Mouse (Mus musculus) heart, adult 2 months (tissue): ENCODE results near the gene Slc11a1. TPM values are rescaled to one million over a fixed set of nuclear protein-coding genes. Genes with fewer than 3 reads are reported as not detected.

Experiments used
- DNase-seq, 2 experiments: peaks; one replicate each; pipeline ENCODE4 v3.0.0; 2021
- H3K27ac ChIP-seq: fragments of 200-600 bp; 2 replicates; pipeline ENCODE4 v1.8.1; 2022
- H3K27me3 ChIP-seq: fragments of 200-500 bp; 2 replicates; pipeline ENCODE4 v1.6.1; 2012; ENCODE audit warnings: mild to moderate bottlenecking, low read length, inconsistent platforms, mixed read lengths; ENCODE audit not compliant: control insufficient read depth, insufficient read depth
- H3K36me3 ChIP-seq: fragments of 200-500 bp; 2 replicates; pipeline ENCODE4 v1.6.1; 2012; ENCODE audit warnings: low read length, inconsistent platforms; ENCODE audit not compliant: control insufficient read depth, insufficient read depth
- H3K4me1 ChIP-seq: fragments of 200-500 bp; 2 replicates; pipeline ENCODE4 v1.6.1; 2011; ENCODE audit warnings: low read length; ENCODE audit not compliant: control insufficient read depth, insufficient read depth
- H3K4me3 ChIP-seq: fragments of 200-600 bp; 2 replicates; pipeline ENCODE4 v1.8.1; 2022
- H3K79me2 ChIP-seq: fragments of 200-500 bp; replicated peaks from 2 replicates; pipeline ENCODE4 v1.6.1; 2012; ENCODE audit warnings: mild to moderate bottlenecking, inconsistent platforms, low read length, moderate library complexity, mixed read lengths; ENCODE audit not compliant: control insufficient read depth, insufficient read depth
- H3K9ac ChIP-seq: fragments of 200-500 bp; 2 replicates; pipeline ENCODE4 v1.6.1; 2012; ENCODE audit warnings: low read depth, mild to moderate bottlenecking, control low read depth, inconsistent platforms, low read length, mixed read lengths
- CTCF ChIP-seq: fragments of 200-600 bp; IDR thresholded peaks from 2 replicates; pipeline ENCODE4 v1.8.1; 2022; ENCODE audit warnings: antibody characterized with exemption, mild to moderate bottlenecking, moderate library complexity
- EP300 ChIP-seq: fragments of 200-500 bp; IDR thresholded peaks from 2 replicates; pipeline ENCODE4 v1.6.1; 2011; ENCODE audit warnings: low read depth, low read length, control low read depth; ENCODE audit not compliant: insufficient read depth
- POLR2A ChIP-seq: fragments of 200-500 bp; IDR thresholded peaks from 2 replicates; pipeline ENCODE4 v1.6.1; 2011; ENCODE audit warnings: mild to moderate bottlenecking, low read depth, low read length, control low read depth; ENCODE audit not compliant: insufficient read depth
- WGBS: fragments of 180-500 bp; shearing (Covaris S2); methylation state at CpG from one replicate; pipeline ENCODE4 v1.1.7; 2018; 5-methylcytosine and 5-hydroxymethylcytosine counted together
- intact Hi-C: fragments of 180-260 bp; cut with DNase I; formaldehyde crosslinking; loops from one replicate; pipeline ENCODE4 v1.15.1; 2025
- polyA plus RNA-seq: library from polyadenylated mRNA; depleted of rRNA; stranded (reverse); fragments of >200 nt; gene quantifications from 2 replicates; pipeline ENCODE4 v1.2.3, GENCODE M21; 2012
- total RNA-seq, 2 experiments: library from RNA; stranded (reverse); gene quantifications; 2 replicates each; pipeline ENCODE4 v1.2.3; 2021

Gene Slc11a1
- total and polyA plus RNA-seq, 3 experiments, result 5.2 to 13.0 (median 5.8) TPM

DNA sequence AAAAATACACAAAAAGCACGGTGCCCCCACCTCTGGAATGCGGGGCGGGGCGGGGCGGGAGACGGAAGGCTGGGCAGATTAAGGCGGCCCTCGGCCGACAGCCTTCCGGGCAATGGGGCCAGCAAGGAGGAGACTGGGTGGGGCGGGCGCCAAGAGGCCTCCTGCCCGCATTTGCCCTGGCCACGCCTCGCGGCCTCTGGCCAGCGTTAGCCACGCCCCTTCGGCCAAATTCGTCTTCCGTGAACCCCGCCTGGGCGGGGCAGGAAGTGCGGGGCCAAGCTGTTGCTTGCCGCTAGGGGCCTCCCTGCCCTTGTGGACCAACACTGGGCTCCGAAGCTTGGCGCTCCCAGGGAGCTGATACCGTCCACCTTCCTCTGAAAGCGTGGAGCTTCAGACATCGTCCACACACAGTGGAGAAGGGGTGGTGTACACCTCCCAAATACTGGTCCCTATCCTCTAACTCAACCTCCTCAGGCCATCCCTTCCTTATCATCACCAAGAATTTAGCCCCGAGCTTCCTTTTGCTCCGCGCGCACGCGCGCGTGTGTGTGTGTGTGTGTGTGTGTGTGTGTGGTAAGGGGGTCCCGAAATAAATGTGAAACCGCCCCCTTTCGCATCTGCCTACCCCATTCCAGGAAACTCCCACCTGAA lies 22.4 kb downstream of the Slc11a1 start:
- intact Hi-C loops, result loop anchor here (10.0 kb wide), 1 partner anchor 187 kb away; the partner anchor contains the start of genes Bcs1l and Zfp142
- peaks cover 5% of the 10 kb centered on the region; the same call in 1 of the 2 replicates for H3K4me1 ChIP-seq
- H3K4me3 ChIP-seq, result peak overlapping the region; percentile 54
- peak; percentile 100 for DNase-seq
- H3K79me2 ChIP-seq, result peaks cover 2% of the 10 kb centered on the region; the same call in 1 of the 2 replicates
- WGBS, result under 1% methylated on average over 41 of the region's 41 CpGs
- no peaks in the 10 kb centered on the region for H3K36me3 ChIP-seq
- H3K9ac ChIP-seq, result peak overlapping the region; percentile 58
- TF ChIP-seq POLR2A (peak; percentile 95), CTCF (peak; percentile 94; the same call in 1 of the 2 replicates), EP300 (peak; percentile 85)
- no peaks in the 10 kb centered on the region for H3K27me3 ChIP-seq
- H3K27ac ChIP-seq, result peak overlapping the region; percentile 95

DNA sequence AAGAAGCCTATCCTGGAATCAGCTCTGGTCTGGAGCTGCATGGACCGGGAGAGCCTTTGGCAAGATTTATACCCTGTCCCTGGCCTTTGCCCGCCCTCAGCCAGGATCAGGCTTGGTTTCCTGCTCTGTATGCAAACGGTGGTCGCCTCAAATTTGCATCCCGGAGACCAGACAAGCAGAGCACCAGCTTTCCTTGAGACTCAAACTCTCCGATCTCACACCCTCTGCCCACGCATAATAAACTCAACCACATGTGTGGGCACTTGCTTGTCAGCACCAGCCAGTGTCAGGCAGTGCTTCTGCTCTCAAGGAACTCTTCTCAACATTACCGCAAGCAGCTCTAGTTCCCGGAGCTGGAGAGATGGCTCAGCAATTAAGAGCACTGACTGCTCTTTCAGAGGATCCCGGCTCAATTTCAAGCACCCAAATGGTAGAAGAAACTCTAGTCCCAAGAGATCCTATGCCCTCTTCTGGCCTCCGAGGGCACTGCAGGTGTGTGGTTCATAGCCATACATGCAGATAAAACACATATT lies 23.0 kb downstream of the Slc11a1 start:
- Histone ChIP-seq H3K4me1 (peaks cover 5% of the 10 kb centered on the region; the same call in 1 of the 2 replicates), H3K27me3 (no peaks in the 10 kb centered on the region), H3K27ac (peak overlapping the region; percentile 95), H3K4me3 (peak overlapping the region; percentile 54), H3K36me3 (no peaks in the 10 kb centered on the region), H3K79me2 (no peaks in the 10 kb centered on the region), H3K9ac (peak overlapping the region; percentile 58)
- DNase-seq, result peak; percentile 75 to 77
- WGBS, result 5% methylated on average over 11 of the region's 11 CpGs
- TF ChIP-seq CTCF (peak; percentile 85), POLR2A (no peak)
- intact Hi-C loops, result loop anchor here (2.0 to 10.0 kb wide), 3 partner anchors 55 to 191 kb away; partner anchors contain the start of genes Bcs1l and Zfp142

- DNase-seq, result no peak
- no peak overlapping the region for H3K27ac ChIP-seq
- H3K27me3 ChIP-seq, result no peaks in the 10 kb centered on the region
- TF ChIP-seq EP300 (no peak), POLR2A (no peak), CTCF (no peak)
- intact Hi-C loops, result no loop called here
- no peaks in the 10 kb centered on the region for H3K79me2 ChIP-seq
- H3K36me3 ChIP-seq, result no peaks in the 10 kb centered on the region
- WGBS, result 76% methylated on average over 3 of the region's 3 CpGs
- no peak overlapping the region for H3K9ac ChIP-seq
- peaks cover 5% of the 10 kb centered on the region; the same call in 1 of the 2 replicates for H3K4me1 ChIP-seq
- no peak overlapping the region for H3K4me3 ChIP-seq
Observed at GRCm38 (mm10) chr1:74400531-74400930, 25.5 kb downstream of the Slc11a1 start.

- Histone ChIP-seq H3K27ac (no peak overlapping the region), H3K4me1 (peaks cover 5% of the 10 kb centered on the region; the same call in 1 of the 2 replicates), H3K36me3 (no peaks in the 10 kb centered on the region), H3K4me3 (no peak overlapping the region), H3K27me3 (no peaks in the 10 kb centered on the region), H3K79me2 (no peaks in the 10 kb centered on the region), H3K9ac (no peak overlapping the region)
- TF ChIP-seq CTCF (no peak), EP300 (no peak), POLR2A (no peak)
- WGBS, result 38% methylated on average over 16 of the region's 16 CpGs
- intact Hi-C loops, result no loop called here
- no peak for DNase-seq
Observed at GRCm38 (mm10) chr1:74401015-74401702, 26.2 kb downstream of the Slc11a1 start.

GRCm38 (mm10) chr1:74404206-74404605 lies 29.2 kb downstream of the Slc11a1 start:
- TF ChIP-seq EP300 (no peak), POLR2A (no peak), CTCF (no peak)
- H3K79me2 ChIP-seq, result no peaks in the 10 kb centered on the region
- WGBS, result 70% methylated on average over 4 of the region's 4 CpGs
- intact Hi-C loops, result no loop called here
- H3K4me1 ChIP-seq, result no peaks in the 10 kb centered on the region
- no peaks in the 10 kb centered on the region for H3K36me3 ChIP-seq
- H3K27ac ChIP-seq, result no peak overlapping the region
- H3K9ac ChIP-seq, result no peak overlapping the region
- DNase-seq, result no peak
- no peaks in the 10 kb centered on the region for H3K27me3 ChIP-seq
- H3K4me3 ChIP-seq, result no peak overlapping the region
